Mouse (Mus musculus) frontal cortex, postnatal 10 days (tissue): ENCODE results near the gene Dnm3.

Experiments used
- DNase-seq, 2 experiments: peaks; one replicate each; pipeline ENCODE4 v3.0.0; 2022; ENCODE audit warnings: low spot score in 2 of 2, mixed read lengths in 1 of 2

Dnm3 gene

GRCm38 (mm10) chr1:162252869-162253268, 225.0 kb downstream of the Dnm3 start:
- DNase-seq = no peak

GRCm38 (mm10) chr1:162247216-162247615, 230.6 kb downstream of the Dnm3 start:
- no peak for DNase-seq

- DNase-seq = no peak
These were observed 234.2 kb downstream of the Dnm3 start for GRCm38 (mm10) chr1:162243651-162243990.

- no peak for DNase-seq
These were observed 234.7 kb downstream of the Dnm3 start for GRCm38 (mm10) chr1:162242980-162243650.

- no peak for DNase-seq
These were observed 237.1 kb downstream of the Dnm3 start for GRCm38 (mm10) chr1:162240720-162241119.

- DNase-seq = no peak
These were observed 239.2 kb downstream of the Dnm3 start for GRCm38 (mm10) chr1:162238646-162239045.

- DNase-seq = no peak
These were observed 241.1 kb downstream of the Dnm3 start for GRCm38 (mm10) chr1:162236624-162237159.

- DNase-seq = no peak
These were observed 252.2 kb downstream of the Dnm3 start for GRCm38 (mm10) chr1:162225621-162226147.

GRCm38 (mm10) chr1:162224817-162225605, 252.8 kb downstream of the Dnm3 start:
- no peak for DNase-seq

GRCm38 (mm10) chr1:162224061-162224460, 253.8 kb downstream of the Dnm3 start:
- no peak for DNase-seq

- no peak for DNase-seq
These were observed 254.4 kb downstream of the Dnm3 start for GRCm38 (mm10) chr1:162223258-162223940.

GRCm38 (mm10) chr1:162222353-162222752, 255.5 kb downstream of the Dnm3 start:
- DNase-seq = no peak

- DNase-seq = no peak
These were observed 256.0 kb downstream of the Dnm3 start for GRCm38 (mm10) chr1:162221801-162222301.

- DNase-seq = no peak
These were observed 256.9 kb downstream of the Dnm3 start for GRCm38 (mm10) chr1:162220891-162221290.

- DNase-seq = no peak
These were observed 258.1 kb downstream of the Dnm3 start for GRCm38 (mm10) chr1:162219781-162220180.

- DNase-seq = no peak
These were observed 259.2 kb downstream of the Dnm3 start for GRCm38 (mm10) chr1:162218530-162219180.

- DNase-seq = no peak
These were observed 260.4 kb downstream of the Dnm3 start for GRCm38 (mm10) chr1:162217340-162217974.

GRCm38 (mm10) chr1:162216656-162217055, 261.2 kb downstream of the Dnm3 start:
- no peak for DNase-seq

GRCm38 (mm10) chr1:162215743-162216142, 262.1 kb downstream of the Dnm3 start:
- DNase-seq = no peak

- DNase-seq = no peak
These were observed 264.8 kb downstream of the Dnm3 start for GRCm38 (mm10) chr1:162213066-162213465.

- DNase-seq = no peak
These were observed 267.3 kb downstream of the Dnm3 start for GRCm38 (mm10) chr1:162210529-162210928.
